Mouse (Mus musculus) telencephalon, adult 2 months (tissue): ENCODE measurements at regions not wholly inside any gene's neighbourhood (a gene's known extent, or its start where the extent isn't known, plus 50 kb on each side); places are given as distances from the start of the nearest gene placed in this dataset.

Experiments used
- DNase-seq: peaks from one replicate; pipeline ENCODE4 v3.0.0-alpha.2; 2011; ENCODE audit warnings: low read depth, low spot score

GRCm38 (mm10) chr5:119299311-119299710 lies 371.2 kb upstream of the Tbx3 start:
- DNase-seq: no peak

- DNase-seq: no peak
These were observed 370.4 kb upstream of the Tbx3 start for GRCm38 (mm10) chr5:119300106-119300505.

DNA sequence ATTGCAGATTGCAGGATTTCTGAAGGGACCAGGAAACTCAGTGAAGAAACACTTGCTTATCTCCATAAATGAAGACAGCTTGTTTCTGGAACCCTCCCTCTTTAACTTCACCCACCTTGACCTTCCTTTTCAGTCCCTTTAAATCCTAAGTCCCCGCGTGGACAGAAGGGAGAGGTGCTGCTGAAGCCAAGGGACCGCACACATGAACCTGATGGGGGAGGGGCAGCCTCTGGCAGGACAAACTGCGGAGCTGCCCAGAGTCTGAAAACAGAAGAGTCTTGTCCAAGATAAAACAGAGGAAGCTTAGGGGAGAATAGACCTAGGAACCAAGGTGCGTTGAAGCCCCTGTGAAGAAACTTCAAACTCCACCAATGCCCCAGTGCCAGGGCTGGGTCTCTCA lies 368.9 kb upstream of the Tbx3 start:
- DNase-seq: no peak

- no peak for DNase-seq
These were observed 365.7 kb upstream of the Tbx3 start for GRCm38 (mm10) chr5:119304721-119305120.

DNA sequence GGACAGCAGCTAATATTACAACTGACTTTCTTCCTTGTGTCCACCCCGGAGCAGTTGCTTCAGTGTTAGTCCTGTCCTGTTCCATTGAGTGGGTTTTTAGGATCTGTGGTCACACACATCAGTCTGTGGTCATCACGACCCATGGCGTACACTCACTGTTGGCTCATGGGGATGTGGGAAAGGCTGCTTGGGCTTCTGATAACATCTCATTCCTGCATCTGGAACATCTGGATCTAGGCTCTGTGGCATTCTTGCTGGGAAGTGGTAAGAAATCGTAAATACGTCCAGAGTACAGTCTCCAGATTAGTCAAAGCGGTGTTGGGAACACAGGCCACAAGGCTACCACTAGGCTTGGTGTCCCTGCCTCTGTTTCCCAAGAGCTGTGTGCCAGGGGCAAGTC lies 362.7 kb upstream of the Tbx3 start:
- DNase-seq: no peak

GRCm38 (mm10) chr5:119310178-119310930 lies 360.1 kb upstream of the Tbx3 start:
- no peak for DNase-seq

GRCm38 (mm10) chr5:119312808-119313207 lies 357.7 kb upstream of the Tbx3 start:
- DNase-seq: no peak

- no peak for DNase-seq
These were observed 355.3 kb upstream of the Tbx3 start for GRCm38 (mm10) chr5:119315149-119315548.

DNA sequence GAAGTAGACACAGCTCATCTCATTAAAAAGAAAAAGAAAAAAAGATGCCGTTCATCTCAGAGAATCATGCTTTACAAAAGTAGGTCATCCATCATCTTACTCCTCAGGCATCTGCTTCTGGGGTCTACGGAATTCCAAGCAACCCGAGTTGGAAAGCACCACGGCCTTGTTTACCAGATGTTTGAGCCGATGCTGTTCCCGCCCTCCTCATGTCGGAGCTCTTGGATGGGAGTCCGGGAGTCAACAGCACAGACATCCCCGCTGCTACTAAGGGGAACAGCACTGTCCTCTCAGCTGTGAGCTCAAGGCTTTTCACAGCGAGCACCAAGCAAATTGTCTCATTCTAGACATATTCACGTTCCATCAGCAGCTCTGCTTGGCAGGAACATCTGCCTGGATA lies 352.9 kb upstream of the Tbx3 start:
- no peak for DNase-seq

GRCm38 (mm10) chr5:119321368-119322144 lies 348.9 kb upstream of the Tbx3 start:
- DNase-seq: no peak

DNA sequence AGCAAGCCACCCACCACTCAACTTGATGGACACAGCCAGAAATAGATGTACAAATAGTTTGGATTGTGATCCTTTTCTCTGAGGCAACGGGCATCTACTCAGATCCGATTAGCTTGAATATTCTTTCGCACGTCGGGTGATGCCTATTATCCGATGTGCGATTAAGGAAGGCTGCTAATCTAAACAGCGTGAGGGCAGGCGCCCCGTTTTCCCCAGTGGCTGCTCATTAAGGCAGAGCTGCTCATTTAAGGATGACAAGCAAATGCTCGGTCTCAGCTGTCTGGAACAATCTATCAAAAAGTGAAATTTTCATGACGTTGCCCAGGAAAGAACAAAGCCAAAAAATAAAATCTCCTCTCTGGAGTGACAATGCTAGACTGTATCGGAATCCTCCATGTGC lies 348.1 kb upstream of the Tbx3 start:
- DNase-seq: no peak

- no peak for DNase-seq
These were observed 344.7 kb upstream of the Tbx3 start for GRCm38 (mm10) chr5:119325681-119326255.

DNA sequence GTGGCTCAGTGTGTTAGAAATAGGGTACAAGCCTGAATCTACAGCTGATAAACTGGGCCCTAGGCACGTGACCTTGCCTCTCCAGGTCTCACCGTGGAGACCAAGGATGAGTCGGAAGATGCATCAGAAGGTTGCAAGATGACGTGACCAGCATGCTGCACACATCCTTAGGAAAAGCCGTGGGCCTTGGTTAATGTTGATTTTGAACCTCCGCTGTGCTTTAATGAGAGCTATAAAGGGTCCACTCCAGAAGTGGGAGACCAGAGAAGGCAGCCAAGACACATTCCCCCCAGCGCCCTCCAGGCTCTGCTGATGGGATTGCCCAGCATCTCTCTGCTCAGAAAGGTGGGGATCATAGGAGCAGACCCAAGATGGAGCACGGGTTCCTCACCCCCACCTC lies 343.6 kb upstream of the Tbx3 start:
- DNase-seq: no peak

DNA sequence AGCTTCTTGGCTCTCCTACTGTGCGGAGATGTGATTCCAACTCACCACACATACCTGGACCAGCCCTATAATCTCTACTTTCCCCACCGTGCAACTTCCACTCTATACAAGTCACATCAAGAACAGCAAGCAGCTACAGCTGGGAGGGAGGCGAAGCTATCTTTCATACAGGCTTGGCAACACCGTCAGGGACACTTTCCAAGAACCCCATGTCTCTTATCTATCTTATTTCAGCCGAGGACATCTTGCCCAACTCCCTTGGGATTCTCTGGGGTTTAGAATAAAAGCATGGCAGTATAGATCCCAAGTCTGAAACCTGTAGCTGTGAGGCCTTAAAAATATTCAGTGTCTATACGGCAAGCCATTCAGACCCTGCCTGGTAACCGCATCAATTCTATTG lies 341.5 kb upstream of the Tbx3 start:
- DNase-seq: no peak

GRCm38 (mm10) chr5:119329371-119329770 lies 341.1 kb upstream of the Tbx3 start:
- no peak for DNase-seq

DNA sequence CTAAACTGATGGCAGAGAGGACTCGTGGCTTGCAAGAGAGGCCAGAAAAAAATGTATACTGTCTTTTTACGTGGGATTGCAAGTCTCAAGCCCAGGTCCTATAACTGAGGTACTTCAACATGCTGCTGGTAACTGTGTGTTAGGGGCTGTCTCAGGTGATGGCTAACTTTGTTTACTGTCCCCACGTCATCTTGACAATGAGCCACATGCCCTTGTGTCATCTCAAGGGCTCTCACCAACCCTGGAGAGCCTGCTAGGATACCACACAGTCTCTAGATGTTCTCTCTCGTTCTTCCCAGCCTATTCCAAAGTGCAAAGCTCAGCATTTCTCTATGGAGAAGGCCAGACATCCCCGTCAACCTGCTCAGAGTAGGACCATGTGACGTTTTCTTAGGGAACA lies 340.6 kb upstream of the Tbx3 start:
- DNase-seq: no peak

DNA sequence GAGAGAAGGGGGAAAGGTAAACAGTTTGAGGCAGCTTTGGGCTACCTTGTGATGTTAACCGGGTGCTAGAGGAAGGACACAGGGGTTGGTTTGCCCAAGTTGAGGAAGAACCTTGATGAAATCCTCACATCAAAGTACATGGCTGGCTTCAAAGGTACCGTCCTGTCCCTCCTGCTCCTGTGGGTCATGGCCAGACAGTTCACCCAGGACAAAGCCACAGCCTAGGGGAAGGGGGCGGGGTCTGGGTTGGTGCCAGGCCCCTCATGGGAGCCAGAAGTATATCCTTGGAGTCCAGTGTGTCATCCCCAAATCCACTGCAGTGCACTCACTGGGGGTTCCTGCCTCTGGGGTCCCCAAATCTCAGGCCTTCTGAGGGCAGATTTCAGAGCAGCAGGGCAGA lies 339.0 kb upstream of the Tbx3 start:
- DNase-seq: no peak

GRCm38 (mm10) chr5:119332621-119333020 lies 337.8 kb upstream of the Tbx3 start:
- DNase-seq: no peak

GRCm38 (mm10) chr5:119335211-119335610 lies 335.3 kb upstream of the Tbx3 start:
- DNase-seq: no peak

GRCm38 (mm10) chr5:119335979-119336378 lies 334.5 kb upstream of the Tbx3 start:
- DNase-seq: no peak

GRCm38 (mm10) chr5:119337739-119338138 lies 332.7 kb upstream of the Tbx3 start:
- DNase-seq: no peak

DNA sequence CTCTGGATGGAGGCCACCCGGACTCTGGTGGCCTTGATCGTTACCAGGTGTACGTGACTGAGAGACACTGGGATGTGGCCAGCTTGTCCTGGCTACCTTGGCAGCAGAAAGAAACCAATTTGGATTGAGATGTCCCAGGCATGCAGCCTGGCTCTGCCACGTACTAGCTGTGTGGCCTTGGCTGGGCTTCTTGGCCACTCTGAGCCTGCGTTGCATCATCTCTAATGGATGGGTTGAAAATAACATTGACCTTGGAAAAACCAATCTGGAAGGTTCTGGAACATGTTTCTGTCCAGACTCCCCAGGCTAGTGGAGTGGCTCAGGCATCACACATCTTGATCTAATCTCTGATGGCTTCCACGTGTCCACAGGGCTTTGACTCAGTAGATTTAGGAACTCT lies 331.8 kb upstream of the Tbx3 start:
- no peak for DNase-seq

- DNase-seq: no peak
These were observed 322.2 kb upstream of the Tbx3 start for GRCm38 (mm10) chr5:119348303-119348702.
